Mouse (Mus musculus): ENCODE results near the gene Ighmbp2.

- TF ChIP-seq EP300 (IDR thresholded peaks at IDR 0.05; ENCODE audit: low read depth): peak; percentile 84
- TF ChIP-seq CTCF (IDR thresholded peaks at IDR 0.05; ENCODE audit: low read depth): no peak
These were observed 43.7 kb upstream of the Ighmbp2 start for GRCm38 (mm10) chr19:3326479-3327047.
